Comparison of ENCODE assay signal across 8 mouse cellular contexts in the genomic region with DNA sequence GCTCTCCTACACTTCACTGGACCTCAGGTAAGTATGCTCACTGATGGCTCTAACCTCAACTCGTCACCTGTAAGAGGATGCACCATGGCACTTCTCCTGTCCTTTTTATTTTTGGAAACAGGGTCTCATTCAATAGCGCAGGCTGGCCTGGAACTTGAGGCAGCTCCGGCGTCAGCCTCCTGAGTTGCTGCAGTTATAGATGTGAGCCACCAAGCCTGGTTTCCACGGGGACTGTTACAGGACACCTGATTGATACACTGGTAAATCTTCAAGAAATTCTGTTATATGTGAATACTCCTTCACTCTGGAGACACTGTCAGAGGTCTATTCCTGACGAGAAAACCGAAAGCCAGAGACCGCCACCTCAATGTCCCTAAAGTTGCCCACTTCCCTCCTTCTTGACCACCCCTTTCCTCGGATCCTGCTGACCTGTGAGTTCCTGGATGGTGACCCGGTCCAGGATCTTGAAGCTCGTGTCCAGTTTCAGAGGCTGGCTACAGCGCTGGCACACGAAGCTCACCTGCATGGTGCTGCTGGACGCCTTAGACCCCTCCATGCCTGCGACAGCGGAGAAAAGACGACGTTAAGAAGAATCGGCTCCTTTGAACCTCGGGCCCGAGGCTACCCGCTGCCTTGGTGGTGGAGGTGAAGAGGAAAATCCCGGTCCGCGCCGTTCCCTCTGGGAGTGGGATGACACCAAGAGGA. TPM values are rescaled to one million over a fixed set of nuclear protein-coding genes. Genes with fewer than 3 reads are reported as not detected.
DNase-seq lines count a peak whose midpoint lies in the region; ATAC-seq and TF ChIP-seq lines count a peak whose summit lies in the region.

No protein-coding gene starts in this region.

- peaks cover 8% of the 10 kb centered on the region for H3K4me1 ChIP-seq in lung, postnatal 0 days (ENCODE audit: insufficient read depth, low read depth, low read length)
- H3K4me1 ChIP-seq in erythroblast, embryonic 14.5 days (ENCODE audit: control insufficient read depth), result peaks cover 41% of the 10 kb centered on the region
- peaks cover 11% of the 10 kb centered on the region for H3K4me1 ChIP-seq in liver, embryonic 11.5 days (replicated peaks; ENCODE audit: control insufficient read depth, insufficient read depth, low read length)
- peaks cover 13% of the 10 kb centered on the region for H3K4me1 ChIP-seq in stomach, embryonic 15.5 days

- no peak; the same call in 1 of the 2 replicates for ATAC-seq in lung, postnatal 0 days
- peak; percentile 39 for ATAC-seq in liver, embryonic 11.5 days (replicated peaks; ENCODE audit: low FRiP score)
- peak; percentile 11; the same call in 1 of the 2 replicates for ATAC-seq in stomach, embryonic 15.5 days (ENCODE audit: insufficient read depth, low FRiP score, low read depth)

- 10% methylated on average over 26 of the region's 26 CpGs for WGBS in lung, postnatal 0 days
- 10% methylated on average over 26 of the region's 26 CpGs for WGBS in liver, embryonic 11.5 days
- WGBS in stomach, embryonic 15.5 days, result 11% methylated on average over 26 of the region's 26 CpGs

- peaks cover 13% of the 10 kb centered on the region for H3K36me3 ChIP-seq in lung, postnatal 0 days (ENCODE audit: insufficient read depth, low read length)
- H3K36me3 ChIP-seq in erythroblast, embryonic 14.5 days (ENCODE audit: control insufficient read depth), result peaks cover 48% of the 10 kb centered on the region
- H3K36me3 ChIP-seq in liver, embryonic 11.5 days (ENCODE audit: control insufficient read depth, insufficient read depth, low read length), result peaks cover 8% of the 10 kb centered on the region; the same call in 1 of the 2 replicates
- peaks cover 15% of the 10 kb centered on the region; the same call in 1 of the 2 replicates for H3K36me3 ChIP-seq in stomach, embryonic 15.5 days

- H3K4me3 ChIP-seq in lung, postnatal 0 days (ENCODE audit: low read depth, low read length), result peak overlapping the region; percentile 92
- H3K4me3 ChIP-seq in erythroblast, embryonic 14.5 days (replicated peaks), result peak overlapping the region; percentile 70
- H3K4me3 ChIP-seq in liver, embryonic 11.5 days (ENCODE audit: low read depth, low read length), result peak overlapping the region; percentile 86
- peak overlapping the region; percentile 84 for H3K4me3 ChIP-seq in stomach, embryonic 15.5 days (replicated peaks)

- no peaks in the 10 kb centered on the region for H3K27me3 ChIP-seq in lung, postnatal 0 days (replicated peaks; ENCODE audit: insufficient read depth, low read length)
- peaks cover 3% of the 10 kb centered on the region for H3K27me3 ChIP-seq in erythroblast, embryonic 14.5 days (ENCODE audit: control insufficient read depth)
- no peaks in the 10 kb centered on the region for H3K27me3 ChIP-seq in liver, embryonic 11.5 days (replicated peaks; ENCODE audit: control insufficient read depth, insufficient read depth, low read length)
- no peaks in the 10 kb centered on the region for H3K27me3 ChIP-seq in stomach, embryonic 15.5 days (replicated peaks)

- peak overlapping the region; percentile 68 for H3K27ac ChIP-seq in lung, postnatal 0 days (ENCODE audit: low read length)
- H3K27ac ChIP-seq in liver, embryonic 11.5 days (ENCODE audit: low read depth, low read length), result peak overlapping the region; percentile 39; the same call in 1 of the 2 replicates
- H3K27ac ChIP-seq in stomach, embryonic 15.5 days, result peak overlapping the region; percentile 52

- H3K9me3 ChIP-seq in lung, postnatal 0 days (ENCODE audit: low read length), result no peaks in the 10 kb centered on the region
- no peaks in the 10 kb centered on the region for H3K9me3 ChIP-seq in erythroblast, embryonic 14.5 days (ENCODE audit: control insufficient read depth, low read length)
- H3K9me3 ChIP-seq in liver, embryonic 11.5 days (ENCODE audit: control insufficient read depth, low read length), result no peaks in the 10 kb centered on the region
- H3K9me3 ChIP-seq in stomach, embryonic 15.5 days, result no peaks in the 10 kb centered on the region

- DNase-seq in lung, postnatal 0 days (ENCODE audit: low spot score), result no peak
- DNase-seq in lung, postnatal 14 days, result no peak
- DNase-seq in liver, embryonic 11.5 days (ENCODE audit: low spot score), result no peak
- no peak for DNase-seq in layer of hippocampus, postnatal 10 days (ENCODE audit: low spot score in 2 of 2)
- DNase-seq in urinary bladder, adult 18-20 months (ENCODE audit: low spot score in 2 of 2), result no peak
- no peak for DNase-seq in retina, embryonic 14.5 days (ENCODE audit: low spot score)

- peak overlapping the region; percentile 82 for H3K9ac ChIP-seq in lung, postnatal 0 days (replicated peaks; ENCODE audit: low read depth)
- H3K9ac ChIP-seq in liver, embryonic 11.5 days (ENCODE audit: low read depth, low read length), result peak overlapping the region; percentile 85
- peak overlapping the region; percentile 63 for H3K9ac ChIP-seq in stomach, embryonic 15.5 days

- TF ChIP-seq CTCF in lung, postnatal 0 days (IDR thresholded peaks at IDR 0.05), result no peak

- TF ChIP-seq EP300 in lung, postnatal 0 days (IDR thresholded peaks at IDR 0.05), result no peak

- peak overlapping the region; percentile 82 for H3K4me2 ChIP-seq in lung, postnatal 0 days (replicated peaks; ENCODE audit: low read depth, low read length)
- peak overlapping the region; percentile 91 for H3K4me2 ChIP-seq in liver, embryonic 11.5 days
- H3K4me2 ChIP-seq in stomach, embryonic 15.5 days, result peak overlapping the region; percentile 81

RNA-seq across cellular contexts. Expression of a gene that starts 0.6 kb away (rescaled TPM):
- 149 and 152 TPM in 2 replicates for polyA plus RNA-seq in lung, postnatal 0 days (2015; fragmentation: Nextera tagmentation; extraction: Ambion mirVana)
- 17.9 and 19.6 TPM in 2 replicates for polyA plus RNA-seq in erythroblast, embryonic 14.5 days (2012)
- polyA plus RNA-seq in liver, embryonic 11.5 days (2014; fragmentation: Nextera tagmentation; extraction: Ambion mirVana), result 134 and 148 TPM in 2 replicates
- polyA plus RNA-seq in stomach, embryonic 15.5 days (2015; fragmentation: Nextera tagmentation; extraction: Ambion mirVana), result 135 and 142 TPM in 2 replicates
- total RNA-seq in layer of hippocampus, postnatal 10 days (2021), result 100 to 1,000 TPM; 173 to 195 TPM

RNA-seq across cellular contexts. Expression of a gene that starts 14.6 kb away (rescaled TPM):
- polyA plus RNA-seq in lung, postnatal 0 days (2015; fragmentation: Nextera tagmentation; extraction: Ambion mirVana), result 44.1 and 47.4 TPM in 2 replicates
- polyA plus RNA-seq in erythroblast, embryonic 14.5 days (2012), result 22.5 and 26.2 TPM in 2 replicates
- polyA plus RNA-seq in liver, embryonic 11.5 days (2014; fragmentation: Nextera tagmentation; extraction: Ambion mirVana), result 201 and 221 TPM in 2 replicates
- polyA plus RNA-seq in stomach, embryonic 15.5 days (2015; fragmentation: Nextera tagmentation; extraction: Ambion mirVana), result 125 and 136 TPM in 2 replicates
- 100 to 1,000 TPM in 1 of 2 experiments, 10 to 100 TPM in 1; 96.6 to 106 TPM for total RNA-seq in layer of hippocampus, postnatal 10 days (2021)

RNA-seq across cellular contexts. Expression of a gene that starts 22.5 kb away (rescaled TPM):
- polyA plus RNA-seq in lung, postnatal 0 days (2015; fragmentation: Nextera tagmentation; extraction: Ambion mirVana), result 159 and 166 TPM in 2 replicates
- polyA plus RNA-seq in erythroblast, embryonic 14.5 days (2012), result 2.2 and 4.5 TPM in 2 replicates
- 190 and 197 TPM in 2 replicates for polyA plus RNA-seq in liver, embryonic 11.5 days (2014; fragmentation: Nextera tagmentation; extraction: Ambion mirVana)
- 202 and 221 TPM in 2 replicates for polyA plus RNA-seq in stomach, embryonic 15.5 days (2015; fragmentation: Nextera tagmentation; extraction: Ambion mirVana)
- total RNA-seq in layer of hippocampus, postnatal 10 days (2021), result 10 to 100 TPM; 92.7 to 93.1 TPM

RNA-seq across cellular contexts. Expression of a gene that starts 22.6 kb away (rescaled TPM):
- polyA plus RNA-seq in lung, postnatal 0 days (2015; fragmentation: Nextera tagmentation; extraction: Ambion mirVana), result 1.1 TPM in 2 replicates
- polyA plus RNA-seq in erythroblast, embryonic 14.5 days (2012), result 0.02 TPM in 1 of 2 replicates, not detected in the other
- polyA plus RNA-seq in liver, embryonic 11.5 days (2014; fragmentation: Nextera tagmentation; extraction: Ambion mirVana), result 1.2 and 1.4 TPM in 2 replicates
- 0.85 and 1.1 TPM in 2 replicates for polyA plus RNA-seq in stomach, embryonic 15.5 days (2015; fragmentation: Nextera tagmentation; extraction: Ambion mirVana)
- under 1 TPM; 0.37 to 0.56 TPM for total RNA-seq in layer of hippocampus, postnatal 10 days (2021)

RNA-seq across cellular contexts. Expression of a gene that starts 23.4 kb away (rescaled TPM):
- polyA plus RNA-seq in lung, postnatal 0 days (2015; fragmentation: Nextera tagmentation; extraction: Ambion mirVana), result 0.44 and 0.45 TPM in 2 replicates
- 1.9 and 2.8 TPM in 2 replicates for polyA plus RNA-seq in erythroblast, embryonic 14.5 days (2012)
- polyA plus RNA-seq in liver, embryonic 11.5 days (2014; fragmentation: Nextera tagmentation; extraction: Ambion mirVana), result 2.9 and 3.2 TPM in 2 replicates
- polyA plus RNA-seq in stomach, embryonic 15.5 days (2015; fragmentation: Nextera tagmentation; extraction: Ambion mirVana), result 1.3 and 1.4 TPM in 2 replicates
- total RNA-seq in layer of hippocampus, postnatal 10 days (2021), result 1 to 10 TPM; 4.8 TPM

Comparison
In these comparisons a context has a peak if more than half of its experiments do, and no peak if none do; other contexts are left out.
1. RNA of a gene that starts 22.5 kb away (polyA plus RNA-seq): 202 to 221 TPM in stomach, embryonic 15.5 days, 190 to 197 TPM in liver, embryonic 11.5 days and 159 to 166 TPM in lung, postnatal 0 days; 2.2 to 4.5 TPM in erythroblast, embryonic 14.5 days; every median in the first group is over 10 times any median in the second.
2. Peak in every context shown above with its lines, with median percentiles within 50 percentile points of each other: H3K27ac ChIP-seq, H3K4me2 ChIP-seq, H3K4me3 ChIP-seq and H3K9ac ChIP-seq.